Mouse (Mus musculus): ENCODE results near the gene Dnmt3b. TPM values are rescaled to one million over a fixed set of nuclear protein-coding genes. Genes with fewer than 3 reads are reported as not detected.

Dnmt3b gene
- polyA plus RNA-seq (2021): 1.6 TPM

GRCm38 (mm10) chr2:153649298-153650013 is at the start of gene Dnmt3b:
TSS of gene Dnmt3b (plus strand) at chr2:153649450.
- DNase-seq (ENCODE audit: low read depth, low spot score) (no peak), ATAC-seq (peak; percentile 87)
- H3K27me3 ChIP-seq: peaks cover 3% of the 10 kb centered on the region
- in situ Hi-C loops (cut with MboI; ENCODE audit: low pct_unique_long_range_greater_than_20kb): no loop called here
- CTCF ChIA-PET: no interaction called here
- POLR2A ChIA-PET: no interaction called here
- no peak for TF ChIP-seq CTCF (IDR thresholded peaks at IDR 0.05)

- POLR2A ChIA-PET: no interaction called here
- no peak for DNase-seq (ENCODE audit: low read depth, low spot score)
- peak; percentile 94 for ATAC-seq
- peak; percentile 90 for TF ChIP-seq CTCF (IDR thresholded peaks at IDR 0.05)
- no peaks in the 10 kb centered on the region for H3K27me3 ChIP-seq
- in situ Hi-C loops (cut with MboI; ENCODE audit: low pct_unique_long_range_greater_than_20kb): no loop called here
- CTCF ChIA-PET: interaction anchor here (1.1 to 1.8 kb wide), 3 partner anchors 10 to 36 kb away, joined by 3 to 7 read pairs (median 4); no protein-coding TSS in a partner anchor
Measured at GRCm38 (mm10) chr2:153600021-153600666, 49.1 kb upstream of the Dnmt3b start.

- TF ChIP-seq CTCF (IDR thresholded peaks at IDR 0.05): no peak
- ChIA-PET CTCF (interaction anchor here (1.8 kb wide), 1 partner anchor 9 kb away, joined by 7 read pairs; no protein-coding TSS in a partner anchor), POLR2A (no interaction called here)
- no peaks in the 10 kb centered on the region for H3K27me3 ChIP-seq
- in situ Hi-C loops (cut with MboI; ENCODE audit: low pct_unique_long_range_greater_than_20kb): no loop called here
- DNase-seq (ENCODE audit: low read depth, low spot score) (no peak), ATAC-seq (no peak)
Measured at GRCm38 (mm10) chr2:153600667-153601648, 48.3 kb upstream of the Dnmt3b start.

DNA sequence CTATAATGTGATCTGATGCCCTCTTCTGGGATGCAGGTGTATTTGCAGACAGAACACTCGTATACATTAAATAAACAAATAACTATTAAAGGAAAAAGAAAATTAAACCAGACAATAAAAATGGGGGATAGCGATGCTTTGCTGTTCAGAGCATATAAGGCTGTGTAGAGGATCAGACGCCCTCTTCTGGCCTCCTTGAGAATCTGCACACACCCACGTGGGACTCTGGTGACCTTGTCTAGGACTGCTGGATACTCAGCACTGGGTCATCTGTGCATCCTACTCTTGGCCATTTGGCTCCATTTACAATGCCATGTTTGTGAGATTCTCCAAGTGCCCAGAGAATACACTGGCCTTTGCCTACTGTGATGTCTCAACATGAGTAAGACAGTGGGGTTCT is 45.5 kb upstream of the Dnmt3b start:
- TF ChIP-seq CTCF (IDR thresholded peaks at IDR 0.05): peak; percentile 40
- ChIA-PET POLR2A (no interaction called here), CTCF (no interaction called here)
- in situ Hi-C loops (cut with MboI; ENCODE audit: low pct_unique_long_range_greater_than_20kb): no loop called here
- no peaks in the 10 kb centered on the region for H3K27me3 ChIP-seq
- DNase-seq (ENCODE audit: low read depth, low spot score) (no peak), ATAC-seq (no peak)

- in situ Hi-C loops (cut with MboI; ENCODE audit: low pct_unique_long_range_greater_than_20kb): no loop called here
Measured at GRCm38 (mm10) chr2:153606421-153606820, 42.8 kb upstream of the Dnmt3b start.

GRCm38 (mm10) chr2:153607870-153608515 is 41.3 kb upstream of the Dnmt3b start:
- ChIA-PET CTCF (interaction anchor here (1.1 kb wide), 1 partner anchor 22 kb away, joined by 3 read pairs; no protein-coding TSS in a partner anchor), POLR2A (no interaction called here)
- no peaks in the 10 kb centered on the region for H3K27me3 ChIP-seq
- in situ Hi-C loops (cut with MboI; ENCODE audit: low pct_unique_long_range_greater_than_20kb): no loop called here
- no peak for ATAC-seq
- no peak for TF ChIP-seq CTCF (IDR thresholded peaks at IDR 0.05)
- DNase-seq (ENCODE audit: low read depth, low spot score): no peak

More at GRCm38 (mm10) chr2:153606421-153606820, 42.8 kb upstream of the Dnmt3b start:
- TF ChIP-seq CTCF (IDR thresholded peaks at IDR 0.05): peak; percentile 54
- ATAC-seq: no peak
- H3K27me3 ChIP-seq: no peaks in the 10 kb centered on the region
- no peak for DNase-seq (ENCODE audit: low read depth, low spot score)
- ChIA-PET CTCF (interaction anchor here (0.7 to 0.8 kb wide), 2 partner anchors 11 to 125 kb away, joined by 3 read pairs; no protein-coding TSS in a partner anchor), POLR2A (interaction anchor here (1.2 kb wide), 1 partner anchor 12 kb away, joined by 5 read pairs; no protein-coding TSS in a partner anchor)

- TF ChIP-seq CTCF (IDR thresholded peaks at IDR 0.05): no peak
- ChIA-PET POLR2A (no interaction called here), CTCF (interaction anchor here (1.1 kb wide), 1 partner anchor 23 kb away, joined by 3 read pairs; no protein-coding TSS in a partner anchor)
- no peak for DNase-seq (ENCODE audit: low read depth, low spot score)
- H3K27me3 ChIP-seq: no peaks in the 10 kb centered on the region
- ATAC-seq: no peak
- in situ Hi-C loops (cut with MboI; ENCODE audit: low pct_unique_long_range_greater_than_20kb): no loop called here
Measured at GRCm38 (mm10) chr2:153609058-153609457, 40.2 kb upstream of the Dnmt3b start.

GRCm38 (mm10) chr2:153609548-153609947 is 39.7 kb upstream of the Dnmt3b start:
- CTCF ChIA-PET: interaction anchor here (1.7 kb wide), 2 partner anchors 9 kb away, joined by 7 read pairs; no protein-coding TSS in a partner anchor
- no peaks in the 10 kb centered on the region for H3K27me3 ChIP-seq
- in situ Hi-C loops (cut with MboI; ENCODE audit: low pct_unique_long_range_greater_than_20kb): no loop called here
- POLR2A ChIA-PET: no interaction called here
- DNase-seq (ENCODE audit: low read depth, low spot score): no peak
- peak; percentile 75 for ATAC-seq
- TF ChIP-seq CTCF (IDR thresholded peaks at IDR 0.05): peak; percentile 86

DNA sequence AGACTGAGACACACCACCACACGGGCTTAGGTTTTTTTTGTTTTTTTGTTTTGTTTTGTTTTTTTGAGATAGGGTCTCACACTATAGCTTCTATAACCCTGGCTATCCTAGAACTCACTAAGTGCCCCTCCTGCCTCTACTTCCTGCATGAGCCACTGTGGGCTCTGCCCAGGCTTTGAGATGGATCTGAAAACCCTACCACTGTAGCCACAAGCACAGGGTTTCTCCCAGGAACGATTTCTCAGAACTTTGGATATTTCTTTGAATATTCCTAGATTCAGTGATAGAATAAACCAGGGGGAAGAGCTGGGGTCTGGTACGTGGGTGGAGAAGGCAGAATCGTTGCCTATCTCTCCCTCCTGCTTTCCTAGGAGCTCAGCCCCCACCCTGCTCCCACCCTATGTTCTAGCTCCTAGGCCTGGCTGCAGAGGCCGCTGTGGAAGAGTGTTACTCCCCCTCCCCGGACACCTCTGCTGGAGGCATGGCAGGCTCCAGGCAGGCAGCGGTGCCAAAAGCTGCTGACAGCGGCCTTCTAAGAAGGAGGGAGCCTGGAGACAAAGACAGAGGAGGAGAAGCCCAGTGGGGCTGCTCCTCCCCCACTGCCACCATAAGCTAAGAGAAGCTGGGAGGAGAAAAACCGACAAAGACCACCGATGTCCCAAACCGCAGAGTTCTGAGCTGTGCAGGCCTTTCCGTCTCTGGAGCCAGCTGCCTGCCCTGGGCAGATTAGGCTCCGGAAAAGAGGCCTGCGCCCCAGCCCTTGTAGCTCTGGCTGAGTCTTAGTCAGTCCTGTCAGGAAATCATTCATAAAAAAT is 38.6 kb upstream of the Dnmt3b start:
- in situ Hi-C loops (cut with MboI; ENCODE audit: low pct_unique_long_range_greater_than_20kb): no loop called here
- ChIA-PET CTCF (interaction anchor here (1.2 to 1.7 kb wide), 3 partner anchors 8 to 16 kb away, joined by 4 to 7 read pairs (median 7); no protein-coding TSS in a partner anchor), POLR2A (interaction anchor here (0.6 kb wide), 1 partner anchor 22 kb away, joined by 3 read pairs; the partner anchor contains the start of gene Commd7)
- DNase-seq (ENCODE audit: low read depth, low spot score) (no peak), ATAC-seq (no peak)
- no peak for TF ChIP-seq CTCF (IDR thresholded peaks at IDR 0.05)
- no peaks in the 10 kb centered on the region for H3K27me3 ChIP-seq

Data from Patski (cell line).